Mouse (Mus musculus): ENCODE results near the gene Vmp1. TPM values are rescaled to one million over a fixed set of nuclear protein-coding genes. Genes with fewer than 3 reads are reported as not detected.

Gene Vmp1
- total RNA-seq, 2 experiments from 2014 or later: 105 to 111 TPM

- ATAC-seq (replicated peaks; ENCODE audit: low FRiP score, low TSS enrichment, poor library complexity, severe bottlenecking): no peak
These were observed 75.8 kb downstream of the Vmp1 start for GRCm38 (mm10) chr11:86607808-86608350.

- ATAC-seq (replicated peaks; ENCODE audit: low FRiP score, low TSS enrichment, poor library complexity, severe bottlenecking): no peak
These were observed 76.9 kb downstream of the Vmp1 start for GRCm38 (mm10) chr11:86606621-86607339.

GRCm38 (mm10) chr11:86604732-86605520 is 78.7 kb downstream of the Vmp1 start:
- ATAC-seq (replicated peaks; ENCODE audit: low FRiP score, low TSS enrichment, poor library complexity, severe bottlenecking): no peak

- no peak for ATAC-seq (replicated peaks; ENCODE audit: low FRiP score, low TSS enrichment, poor library complexity, severe bottlenecking)
These were observed 79.3 kb downstream of the Vmp1 start for GRCm38 (mm10) chr11:86604289-86604688.

- no peak for ATAC-seq (replicated peaks; ENCODE audit: low FRiP score, low TSS enrichment, poor library complexity, severe bottlenecking)
These were observed 79.9 kb downstream of the Vmp1 start for GRCm38 (mm10) chr11:86603719-86604118.

GRCm38 (mm10) chr11:86602116-86602515 is 81.5 kb downstream of the Vmp1 start:
- ATAC-seq (replicated peaks; ENCODE audit: low FRiP score, low TSS enrichment, poor library complexity, severe bottlenecking): no peak

GRCm38 (mm10) chr11:86600209-86600557 is 83.5 kb downstream of the Vmp1 start:
- ATAC-seq (replicated peaks; ENCODE audit: low FRiP score, low TSS enrichment, poor library complexity, severe bottlenecking): no peak

GRCm38 (mm10) chr11:86599378-86600208 is 84.0 kb downstream of the Vmp1 start:
- ATAC-seq (replicated peaks; ENCODE audit: low FRiP score, low TSS enrichment, poor library complexity, severe bottlenecking): no peak

GRCm38 (mm10) chr11:86598572-86598971 is 85.1 kb downstream of the Vmp1 start:
- no peak for ATAC-seq (replicated peaks; ENCODE audit: low FRiP score, low TSS enrichment, poor library complexity, severe bottlenecking)

GRCm38 (mm10) chr11:86598154-86598553 is 85.5 kb downstream of the Vmp1 start:
- no peak for ATAC-seq (replicated peaks; ENCODE audit: low FRiP score, low TSS enrichment, poor library complexity, severe bottlenecking)

- ATAC-seq (replicated peaks; ENCODE audit: low FRiP score, low TSS enrichment, poor library complexity, severe bottlenecking): no peak
These were observed 86.7 kb downstream of the Vmp1 start for GRCm38 (mm10) chr11:86596976-86597375.

- no peak for ATAC-seq (replicated peaks; ENCODE audit: low FRiP score, low TSS enrichment, poor library complexity, severe bottlenecking)
These were observed 87.3 kb downstream of the Vmp1 start for GRCm38 (mm10) chr11:86596187-86596960.

GRCm38 (mm10) chr11:86595366-86595765 is 88.3 kb downstream of the Vmp1 start:
- no peak for ATAC-seq (replicated peaks; ENCODE audit: low FRiP score, low TSS enrichment, poor library complexity, severe bottlenecking)

GRCm38 (mm10) chr11:86594188-86594876 is 89.3 kb downstream of the Vmp1 start:
- no peak for ATAC-seq (replicated peaks; ENCODE audit: low FRiP score, low TSS enrichment, poor library complexity, severe bottlenecking)

- no peak for ATAC-seq (replicated peaks; ENCODE audit: low FRiP score, low TSS enrichment, poor library complexity, severe bottlenecking)
These were observed 90.2 kb downstream of the Vmp1 start for GRCm38 (mm10) chr11:86593443-86593842.

GRCm38 (mm10) chr11:86592993-86593392 is 90.6 kb downstream of the Vmp1 start:
- ATAC-seq (replicated peaks; ENCODE audit: low FRiP score, low TSS enrichment, poor library complexity, severe bottlenecking): peak; percentile 93

- ATAC-seq (replicated peaks; ENCODE audit: low FRiP score, low TSS enrichment, poor library complexity, severe bottlenecking): no peak
These were observed 91.6 kb downstream of the Vmp1 start for GRCm38 (mm10) chr11:86591931-86592616.

GRCm38 (mm10) chr11:86591301-86591845 is 92.3 kb downstream of the Vmp1 start:
- no peak for ATAC-seq (replicated peaks; ENCODE audit: low FRiP score, low TSS enrichment, poor library complexity, severe bottlenecking)

Data from megakaryocyte-erythroid progenitor cell, adult 5-6 weeks (primary cell).